22 mouse cellular contexts compared by ENCODE assay signal in genomic region chr11:118517924-118518323, GRCm38 (mm10).
"Had no signal": no experiment of that assay in that cellular context is flagged by ENCODE, and none has a peak within 500 bp of the region (broad histone marks: within the 10 kb centered on the region; RNA-seq: fewer than 3 reads in every experiment).

No protein-coding gene starts in this region.

- DNase-seq: kidney, adult 9 months; kidney, postnatal 14 days; layer of hippocampus, adult 9-11 months; liver; lung, adult 18-20 months; lung, postnatal 14 days; lung, postnatal 4 days; midbrain, embryonic 14.5 days; right cerebral cortex, adult 18-20 months; right cerebral cortex, postnatal 14 days; spleen, adult 18-20 months; thymus, adult 18-20 months; thymus, postnatal 36 days had no signal

- H3K4me3 ChIP-seq: layer of hippocampus, adult 2 months; limb, embryonic 10.5 days; limb, embryonic 13.5 days; liver, embryonic 12.5 days; liver, embryonic 15.5 days; lung, embryonic 15.5 days; neural tube, embryonic 12.5 days; neural tube, embryonic 15.5 days had no signal

- H3K27me3 ChIP-seq: lung, embryonic 15.5 days; neural tube, embryonic 12.5 days; neural tube, embryonic 15.5 days had no signal

- H3K36me3 ChIP-seq: limb, embryonic 10.5 days; limb, embryonic 13.5 days; liver, embryonic 12.5 days; liver, embryonic 15.5 days; lung, embryonic 15.5 days; neural tube, embryonic 12.5 days; neural tube, embryonic 15.5 days had no signal

- H3K4me2 ChIP-seq: limb, embryonic 13.5 days; liver, embryonic 12.5 days; liver, embryonic 15.5 days; lung, embryonic 15.5 days; midbrain, embryonic 11.5 days; neural tube, embryonic 12.5 days; neural tube, embryonic 15.5 days had no signal
